Comparison of ENCODE assay signal across 10 mouse cellular contexts in genomic region chr6:134877276-134877675, GRCm38 (mm10).
"Had no signal": no experiment of that assay in that cellular context is flagged by ENCODE, and none has a peak within 500 bp of the region (broad histone marks: within the 10 kb centered on the region; RNA-seq: fewer than 3 reads in every experiment).

No protein-coding gene starts in this region.

- DNase-seq: right cerebral cortex, adult 18-20 months; right cerebral cortex, postnatal 14 days; right cerebral cortex, postnatal 25 days; right cerebral cortex, postnatal 4 days; spleen, adult 18-20 months; thymus, adult 18-20 months had no signal

- H3K27me3 ChIP-seq: neural tube, embryonic 12.5 days; neural tube, embryonic 13.5 days; stomach, embryonic 15.5 days had no signal

- H3K4me3 ChIP-seq: neural tube, embryonic 12.5 days; neural tube, embryonic 13.5 days; stomach, embryonic 15.5 days had no signal

- H3K27ac ChIP-seq: neural tube, embryonic 12.5 days; neural tube, embryonic 13.5 days; stomach, embryonic 15.5 days; stomach, postnatal 0 days had no signal

- H3K9ac ChIP-seq: neural tube, embryonic 12.5 days; neural tube, embryonic 13.5 days; stomach, embryonic 15.5 days had no signal

- H3K4me2 ChIP-seq: neural tube, embryonic 12.5 days; neural tube, embryonic 13.5 days; stomach, embryonic 15.5 days had no signal

- H3K4me1 ChIP-seq: stomach, embryonic 15.5 days had no signal

- H3K9me3 ChIP-seq: neural tube, embryonic 12.5 days; neural tube, embryonic 13.5 days; stomach, embryonic 15.5 days had no signal
